Mouse (Mus musculus): ENCODE data around the gene Nme7. TPM values are rescaled to one million over a fixed set of nuclear protein-coding genes. Genes with fewer than 3 reads are reported as not detected.
A peak's percentile ranks its signal among the peaks of the same experiment; 100 is the strongest.

Gene Nme7
- polyA plus RNA-seq, 1 experiment: 22.2 TPM

DNA sequence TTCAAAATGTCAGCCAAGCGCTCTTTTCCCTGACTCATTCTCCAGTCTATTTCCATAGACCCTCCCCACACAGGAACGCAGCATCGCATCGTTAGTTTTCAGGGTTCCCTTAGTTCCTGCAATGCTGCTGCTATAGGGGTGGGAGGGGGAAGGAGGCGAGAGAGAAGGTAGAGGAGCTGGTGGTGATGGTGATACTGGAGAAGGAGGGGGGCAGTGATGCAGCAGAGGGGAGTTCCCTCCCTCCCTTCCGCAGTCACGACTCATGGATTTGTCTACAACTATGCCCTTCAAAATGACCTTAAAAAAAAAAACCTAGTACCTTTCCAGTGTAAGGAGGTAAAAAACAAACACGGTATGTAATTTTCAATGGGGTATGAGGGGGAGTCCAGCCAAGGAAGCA, 152.8 kb downstream of the Nme7 start:
- DNase-seq (ENCODE audit: extremely low spot score in 1 of 2, low spot score in 1 of 2): peak in 1 of 2 experiments; percentile 67

DNA sequence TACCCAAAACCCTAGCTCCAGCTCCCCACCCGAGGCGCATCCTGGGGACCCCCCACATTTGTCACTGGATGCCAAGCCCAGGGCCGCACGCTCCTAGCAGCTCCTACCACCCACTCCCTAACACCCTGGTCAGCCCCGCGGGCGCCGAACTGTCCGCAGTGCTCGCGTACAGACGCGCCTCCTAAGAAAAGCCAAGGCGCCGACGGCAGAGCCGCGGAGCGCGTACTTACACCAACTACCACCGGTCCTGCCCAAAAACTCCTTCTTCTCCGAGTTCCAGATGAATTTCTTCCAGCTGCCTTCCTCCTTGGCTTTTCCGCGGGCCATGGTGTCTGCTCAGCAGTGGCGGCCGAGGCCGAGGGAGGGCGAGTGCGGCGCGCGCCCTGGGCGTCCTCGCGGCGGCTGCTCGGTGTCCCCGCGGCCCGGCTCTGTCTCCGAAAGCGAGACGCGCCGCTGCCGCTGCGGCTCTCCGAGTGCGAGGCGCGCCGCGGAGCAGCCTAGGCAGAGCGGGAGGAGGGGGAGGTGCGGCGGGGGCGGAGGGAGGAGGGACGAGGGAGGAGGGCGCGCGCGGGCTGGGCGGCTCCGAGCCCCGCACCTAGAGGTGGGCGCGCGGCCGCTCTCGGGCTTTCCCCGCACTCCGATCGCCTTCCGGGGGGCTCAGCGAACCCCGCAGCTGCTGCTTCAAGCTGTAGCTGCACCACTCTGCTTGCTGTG, 153.8 kb downstream of the Nme7 start:
- no peak for DNase-seq (ENCODE audit: extremely low spot score in 1 of 2, low spot score in 1 of 2)

GRCm38 (mm10) chr1:164458245-164458613, 154.3 kb downstream of the Nme7 start, which contains the start of gene Atp1b1:
Gene Atp1b1 (minus strand): TSS chr1:164458355.
- DNase-seq (ENCODE audit: extremely low spot score in 1 of 2, low spot score in 1 of 2): peak; percentile 82 to 92

DNA sequence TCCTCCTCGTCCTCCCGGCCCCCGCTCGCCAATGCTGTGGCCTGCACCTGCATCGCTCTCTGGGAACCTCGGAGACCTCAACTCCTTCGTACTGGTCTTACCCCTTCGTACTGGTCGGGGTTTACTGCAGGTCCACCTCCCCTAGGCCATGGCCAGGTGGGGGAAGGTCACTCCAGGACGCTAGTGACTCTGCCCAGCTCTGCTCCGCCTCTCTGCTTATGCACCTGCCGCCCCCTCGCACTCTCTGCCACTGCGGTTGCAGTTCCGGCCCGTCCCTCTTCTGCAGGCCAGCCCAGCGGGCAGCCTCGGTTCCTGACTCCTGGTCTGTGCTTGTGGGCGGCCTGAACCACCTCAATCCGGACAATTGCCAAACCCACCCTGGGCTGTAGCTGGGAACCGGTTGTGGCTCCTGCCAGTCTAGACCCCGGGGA, 154.7 kb downstream of the Nme7 start:
- no peak for DNase-seq (ENCODE audit: extremely low spot score in 1 of 2, low spot score in 1 of 2)

- DNase-seq (ENCODE audit: extremely low spot score in 1 of 2, low spot score in 1 of 2): no peak
These were observed 155.4 kb downstream of the Nme7 start for GRCm38 (mm10) chr1:164459127-164459905.

DNA sequence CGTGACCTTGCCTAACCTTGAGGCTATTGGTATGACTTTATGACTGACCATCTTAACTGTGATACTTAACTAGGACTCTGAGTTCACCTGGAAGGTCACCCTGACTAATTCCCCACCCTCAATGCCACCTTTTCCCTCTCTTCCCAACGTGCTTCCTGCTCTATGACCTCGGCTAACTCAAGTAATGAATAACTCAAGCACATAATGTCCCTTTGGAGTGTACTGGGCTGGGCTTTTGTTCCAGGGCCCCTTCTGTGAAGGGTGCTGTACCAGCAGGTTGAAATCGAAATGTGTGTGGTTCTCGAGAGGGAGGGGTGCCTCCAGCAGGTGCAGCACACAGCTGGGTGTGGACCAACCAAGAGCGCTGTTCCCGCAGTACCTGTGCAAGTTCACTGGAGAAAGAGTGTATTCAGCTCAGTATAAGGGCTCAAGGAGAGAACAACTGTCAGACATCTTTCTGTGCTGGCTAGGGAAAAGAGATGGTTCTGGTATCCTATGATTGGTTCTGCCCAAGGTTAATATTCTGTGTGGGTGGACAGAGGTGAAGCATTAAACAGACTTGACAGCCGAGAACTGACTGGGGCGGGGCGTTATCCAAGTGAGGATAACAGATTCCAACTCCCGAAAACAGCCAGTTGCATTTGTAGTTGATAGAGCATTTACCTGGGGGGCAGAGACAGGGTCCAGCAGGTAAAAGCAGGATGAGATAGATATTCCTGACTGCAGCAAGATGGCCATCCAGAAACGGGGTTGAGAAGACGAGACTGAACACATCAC, 157.2 kb downstream of the Nme7 start:
- DNase-seq (ENCODE audit: extremely low spot score in 1 of 2, low spot score in 1 of 2): no peak

DNA sequence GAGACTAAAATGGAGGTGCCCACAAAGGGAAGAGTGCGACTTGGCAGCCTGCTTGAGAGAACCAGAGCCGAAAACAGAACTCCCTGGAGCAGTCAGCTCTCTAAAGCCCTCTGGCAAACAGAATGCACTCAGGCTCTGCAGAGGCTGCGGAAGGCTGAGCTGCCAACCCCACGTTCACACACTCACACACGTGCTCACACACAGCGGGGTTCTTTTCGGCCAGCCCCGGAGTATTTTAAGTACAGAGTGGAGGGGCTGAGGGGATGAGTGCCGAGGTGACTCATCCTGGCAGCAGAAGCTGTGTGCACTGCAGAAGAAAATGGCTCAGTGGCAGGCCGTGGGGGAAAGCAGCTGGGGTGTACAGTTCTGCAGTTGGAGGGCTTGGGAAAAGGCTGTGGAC, 157.8 kb downstream of the Nme7 start:
- DNase-seq (ENCODE audit: extremely low spot score in 1 of 2, low spot score in 1 of 2): peak; percentile 89 to 91

DNA sequence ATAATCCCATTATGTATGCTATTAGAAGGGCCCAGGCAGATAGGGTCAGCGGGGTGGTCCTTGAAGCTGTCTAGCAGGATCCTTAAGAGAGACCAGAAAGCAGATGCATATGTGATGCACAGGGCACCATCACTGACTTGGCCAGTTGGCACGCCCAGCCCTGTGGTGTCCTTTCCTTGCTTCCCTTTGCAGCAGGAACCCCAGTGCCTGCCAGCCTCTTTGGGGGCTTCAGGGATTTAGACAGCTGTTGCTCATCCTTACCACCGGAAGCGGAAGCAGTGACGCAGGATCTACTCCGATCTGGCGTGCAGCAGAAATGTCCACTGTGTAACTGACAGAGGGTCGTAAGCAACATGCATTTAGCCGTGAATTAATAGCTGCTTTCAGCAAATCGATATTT, 163.5 kb downstream of the Nme7 start:
- DNase-seq (ENCODE audit: extremely low spot score in 1 of 2, low spot score in 1 of 2): no peak

DNA sequence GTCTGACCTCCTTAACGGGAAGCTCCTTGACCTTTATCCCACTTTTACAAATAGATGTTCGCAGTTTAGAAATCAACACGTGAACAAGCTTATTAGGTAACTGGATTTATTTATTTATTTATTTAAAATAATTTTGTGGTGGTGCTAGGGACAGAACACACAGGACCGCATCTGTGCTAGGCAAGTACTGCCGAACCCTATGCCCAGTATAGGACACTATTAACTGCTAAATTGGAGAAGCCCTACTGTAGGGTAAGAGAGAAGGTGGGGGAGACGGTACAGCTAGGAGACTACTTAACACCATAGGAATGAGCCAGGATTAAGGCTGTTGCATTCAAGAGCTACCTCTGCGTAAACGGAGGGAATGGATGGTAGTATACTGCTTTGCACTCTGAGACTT, 164.4 kb downstream of the Nme7 start:
- DNase-seq (ENCODE audit: extremely low spot score in 1 of 2, low spot score in 1 of 2): no peak

DNA sequence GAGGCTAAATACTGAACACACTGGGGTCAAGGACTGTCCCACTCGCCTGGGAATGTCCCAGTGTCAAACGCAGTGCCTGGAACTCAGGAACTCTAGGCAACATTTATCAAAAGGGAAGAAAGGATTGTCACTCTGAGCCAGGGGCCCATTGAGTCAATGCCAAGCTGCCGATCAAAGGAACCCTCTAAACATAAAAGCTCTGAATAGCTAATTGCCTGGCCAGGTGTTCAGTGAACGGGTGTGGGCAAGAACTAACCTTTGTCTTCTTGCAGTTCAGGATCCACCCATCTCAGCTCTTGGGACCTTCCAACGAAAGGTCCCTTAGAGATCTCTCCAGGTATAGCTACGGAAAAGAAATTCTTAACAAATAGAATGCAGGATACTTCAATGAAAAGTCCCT, 167.1 kb downstream of the Nme7 start:
- no peak for DNase-seq (ENCODE audit: extremely low spot score in 1 of 2, low spot score in 1 of 2)

DNA sequence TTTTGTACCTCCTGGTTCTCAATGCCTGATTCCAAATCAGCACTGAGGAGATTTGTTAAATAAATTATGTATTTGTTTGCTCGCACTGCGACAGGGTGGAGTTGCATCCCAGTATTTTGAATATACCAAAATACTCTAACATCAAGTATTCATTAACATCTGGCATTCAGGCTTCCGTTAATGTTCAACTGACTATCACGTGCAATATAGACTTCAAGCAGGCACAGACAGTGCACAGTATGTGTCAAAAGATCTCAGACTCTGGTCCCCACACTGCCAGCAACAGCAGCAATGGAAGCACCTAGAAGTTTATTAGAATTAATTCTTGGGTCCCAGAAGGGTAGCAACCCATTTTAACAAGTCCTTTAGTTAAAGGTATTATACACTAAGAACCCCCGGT, 167.7 kb downstream of the Nme7 start:
- no peak for DNase-seq (ENCODE audit: extremely low spot score in 1 of 2, low spot score in 1 of 2)

DNA sequence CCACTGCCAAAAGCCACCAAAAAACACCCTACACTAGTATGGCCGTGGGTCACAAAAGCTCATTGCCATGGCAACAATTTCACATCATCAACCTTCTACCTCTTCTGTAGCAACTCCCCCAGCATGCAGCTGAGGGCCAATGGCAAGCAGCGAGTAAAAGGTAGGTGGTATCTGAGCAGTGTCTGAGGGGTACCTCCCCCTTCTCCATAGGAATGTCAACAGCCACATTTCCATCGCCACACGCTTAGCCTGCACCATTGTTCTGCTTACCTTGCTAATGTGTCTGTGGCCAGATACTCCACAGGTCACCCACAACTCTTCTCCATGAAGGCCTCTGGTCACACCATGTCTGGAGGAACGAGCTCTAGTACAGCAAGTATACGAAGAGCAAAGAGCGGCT, 169.5 kb downstream of the Nme7 start:
- no peak for DNase-seq (ENCODE audit: extremely low spot score in 1 of 2, low spot score in 1 of 2)

GRCm38 (mm10) chr1:164474310-164474709, 170.4 kb downstream of the Nme7 start:
- DNase-seq (ENCODE audit: extremely low spot score in 1 of 2, low spot score in 1 of 2): no peak

DNA sequence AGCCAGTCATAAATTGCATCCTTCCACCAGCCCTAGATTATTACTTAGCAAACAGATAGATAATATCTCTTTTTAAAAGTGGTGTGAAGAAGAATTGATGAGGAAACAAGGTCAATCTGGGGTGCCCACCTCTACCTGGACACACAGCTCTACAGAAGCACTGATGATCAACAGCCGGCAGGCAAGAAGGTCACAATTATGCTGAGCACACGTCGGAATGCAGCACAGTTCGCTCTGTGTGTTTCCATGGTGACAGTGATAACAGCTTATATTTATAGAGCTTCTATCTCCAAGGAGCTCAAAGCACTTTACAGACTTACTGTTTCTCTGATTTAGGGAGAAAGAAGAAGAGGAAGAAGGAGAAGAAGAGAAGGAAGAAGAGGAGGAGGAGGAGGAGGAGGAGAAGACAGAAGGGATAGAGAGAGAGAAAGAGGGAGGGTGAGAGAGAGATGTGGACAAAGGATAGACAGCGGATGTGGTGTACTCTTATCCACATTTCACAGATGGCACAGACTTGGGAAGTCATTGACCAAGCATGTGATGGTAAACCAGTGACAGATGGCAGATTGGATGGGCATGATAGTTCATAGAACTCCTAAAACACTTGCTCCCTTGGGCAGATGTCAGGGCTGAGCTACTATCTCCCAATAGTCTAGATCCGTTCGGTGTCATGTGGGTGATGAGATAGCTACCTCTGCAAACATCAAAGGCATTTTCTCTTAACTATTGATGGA, 171.0 kb downstream of the Nme7 start:
- peak in 1 of 2 experiments; percentile 62 for DNase-seq (ENCODE audit: extremely low spot score in 1 of 2, low spot score in 1 of 2)

GRCm38 (mm10) chr1:164475895-164476294, 172.0 kb downstream of the Nme7 start:
- DNase-seq (ENCODE audit: extremely low spot score in 1 of 2, low spot score in 1 of 2): peak in 1 of 2 experiments; percentile 40

GRCm38 (mm10) chr1:164480755-164481644, 177.1 kb downstream of the Nme7 start:
- DNase-seq (ENCODE audit: extremely low spot score in 1 of 2, low spot score in 1 of 2): no peak

GRCm38 (mm10) chr1:164481645-164482354, 177.9 kb downstream of the Nme7 start:
- no peak for DNase-seq (ENCODE audit: extremely low spot score in 1 of 2, low spot score in 1 of 2)

DNA sequence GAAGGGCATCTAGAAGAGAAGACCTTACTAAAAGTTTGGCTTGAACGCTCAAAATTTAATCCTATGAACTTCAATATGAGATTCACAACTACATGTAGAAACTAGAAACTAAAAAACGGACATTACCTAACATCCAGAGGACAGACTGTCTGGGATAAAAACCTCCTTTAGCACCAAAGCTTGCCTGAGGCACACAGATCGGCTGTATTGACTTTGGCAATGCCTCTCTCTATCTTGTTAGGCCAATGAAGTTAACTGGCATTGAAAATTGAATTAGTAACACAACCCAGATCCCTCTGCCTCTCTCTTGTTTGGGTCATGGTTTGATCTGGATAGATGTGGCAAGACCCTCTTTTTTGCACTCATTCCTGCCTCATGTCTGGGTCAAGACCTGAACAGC, 178.9 kb downstream of the Nme7 start:
- DNase-seq (ENCODE audit: extremely low spot score in 1 of 2, low spot score in 1 of 2): no peak

DNA sequence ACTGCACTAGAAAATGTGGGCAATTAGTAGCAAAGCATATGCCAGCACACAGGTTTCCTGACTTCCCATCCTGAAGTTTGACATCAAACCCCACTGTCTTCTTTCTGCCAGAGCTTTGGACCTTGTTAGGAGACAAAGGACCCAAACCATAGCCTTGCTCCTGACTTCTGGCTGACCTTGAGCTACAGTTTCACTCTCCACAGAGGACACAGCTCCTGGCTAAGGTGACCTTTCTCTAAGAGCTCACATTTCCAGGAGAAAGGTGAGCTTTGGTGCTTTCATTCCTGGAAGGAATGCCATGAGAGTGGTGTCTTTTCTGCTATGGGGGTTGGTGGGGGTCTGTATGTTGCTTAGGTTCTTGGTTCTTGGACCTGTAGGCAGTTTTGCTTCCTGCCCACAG, 179.8 kb downstream of the Nme7 start:
- DNase-seq (ENCODE audit: extremely low spot score in 1 of 2, low spot score in 1 of 2): no peak

All from frontal cortex, adult 2 months (tissue).